ENCODE assay signal across 50 mouse cellular contexts in genomic region chr13:56444996-56445395, GRCm38 (mm10). TPM values are rescaled to one million over a fixed set of nuclear protein-coding genes. Genes with fewer than 3 reads are reported as not detected.
"Had no signal": no experiment of that assay in that cellular context is flagged by ENCODE, and none has a peak within 500 bp of the region (broad histone marks: within the 10 kb centered on the region; RNA-seq: fewer than 3 reads in every experiment).

No protein-coding gene starts in this region.

- ATAC-seq: hindbrain, embryonic 16.5 days; hindbrain, postnatal 0 days; inflammation-experienced regulatory T-cells, adult 6 months; intestine, embryonic 15.5 days; intestine, embryonic 16.5 days; intestine, postnatal 0 days had no signal

- H3K27ac ChIP-seq: heart, embryonic 10.5 days; heart, embryonic 13.5 days; heart, embryonic 15.5 days; hindbrain, embryonic 10.5 days; hindbrain, embryonic 12.5 days; hindbrain, embryonic 13.5 days; hindbrain, embryonic 14.5 days; hindbrain, embryonic 15.5 days; hindbrain, postnatal 0 days; intestine, embryonic 15.5 days; kidney, embryonic 15.5 days; kidney, postnatal 0 days; layer of hippocampus, adult 2 months had no signal

- DNase-seq: heart, postnatal 14 days; heart, postnatal 36 days; heart, postnatal 4 days; kidney, adult 11 months; kidney, adult 18-20 months; kidney, adult 2 months; kidney, adult 8-10 months; kidney, adult 9 months; kidney, postnatal 10 days; kidney, postnatal 14 days; kidney, postnatal 25 days; kidney, postnatal 36 days; kidney, postnatal 4 days; layer of hippocampus, adult 9-11 months; layer of hippocampus, postnatal 36 days had no signal

- H3K9ac ChIP-seq: heart, embryonic 12.5 days; heart, embryonic 13.5 days; heart, embryonic 15.5 days; hindbrain, embryonic 12.5 days; hindbrain, embryonic 13.5 days; hindbrain, embryonic 14.5 days; hindbrain, embryonic 15.5 days; intestine, embryonic 15.5 days; kidney, embryonic 15.5 days had no signal

- H3K4me3 ChIP-seq: heart, embryonic 10.5 days; heart, embryonic 12.5 days; heart, embryonic 13.5 days; heart, embryonic 15.5 days; hindbrain, embryonic 10.5 days; hindbrain, embryonic 12.5 days; hindbrain, embryonic 13.5 days; hindbrain, embryonic 15.5 days; intestine, embryonic 15.5 days; kidney, embryonic 15.5 days; layer of hippocampus, adult 2 months had no signal

- H3K4me2 ChIP-seq: heart, embryonic 11.5 days; heart, embryonic 12.5 days; heart, embryonic 13.5 days; heart, embryonic 15.5 days; hindbrain, embryonic 12.5 days; hindbrain, embryonic 13.5 days; hindbrain, embryonic 14.5 days; hindbrain, embryonic 15.5 days; intestine, embryonic 15.5 days; kidney, embryonic 15.5 days had no signal

- H3K9me3 ChIP-seq: heart, embryonic 10.5 days; heart, embryonic 12.5 days; heart, embryonic 13.5 days; heart, embryonic 15.5 days; hindbrain, embryonic 10.5 days; hindbrain, embryonic 12.5 days; hindbrain, embryonic 13.5 days; hindbrain, embryonic 15.5 days; intestine, embryonic 15.5 days; kidney, embryonic 15.5 days had no signal

- H3K4me1 ChIP-seq: heart, embryonic 12.5 days; heart, embryonic 13.5 days; heart, embryonic 15.5 days; hindbrain, embryonic 10.5 days; intestine, embryonic 15.5 days; kidney, embryonic 15.5 days had no signal

- H3K36me3 ChIP-seq: heart, embryonic 10.5 days; heart, embryonic 12.5 days; heart, embryonic 13.5 days; heart, embryonic 15.5 days; hindbrain, embryonic 10.5 days; hindbrain, embryonic 12.5 days; hindbrain, embryonic 13.5 days; hindbrain, embryonic 15.5 days; intestine, embryonic 15.5 days; kidney, embryonic 15.5 days had no signal

RNA-seq across cellular contexts. Expression of gene Slc25a48, which starts 6.8 kb away (rescaled TPM):
- total RNA-seq: hematopoietic stem cell, adult 5-6 weeks; hindbrain, postnatal 0 days; layer of hippocampus, adult 2 months; layer of hippocampus, postnatal 10 days; layer of hippocampus, postnatal 25 days had no signal
- polyA plus RNA-seq: heart, embryonic 12.5 days; heart, embryonic 14.5 days; heart, postnatal 0 days; hindbrain, embryonic 12.5 days; hindbrain, embryonic 13.5 days; hindbrain, embryonic 14.5 days; hindbrain, embryonic 15.5 days; hindbrain, postnatal 0 days; inflammation-experienced regulatory T-cells, adult 6 months; intestine, embryonic 16.5 days had no signal

RNA-seq across cellular contexts. Expression of gene Gm3045, which starts 18.6 kb away (rescaled TPM):
- total RNA-seq: heart, postnatal 14 days; heart, postnatal 25 days; heart, postnatal 36 days; heart, postnatal 4 days; hematopoietic stem cell, adult 5-6 weeks; hindbrain, postnatal 0 days; layer of hippocampus, adult 18-20 months; layer of hippocampus, adult 2 months; layer of hippocampus, adult 8-10 months; layer of hippocampus, postnatal 10 days; layer of hippocampus, postnatal 14 days; layer of hippocampus, postnatal 25 days; layer of hippocampus, postnatal 36 days; left cerebral cortex, adult 18-20 months had no signal
- polyA plus RNA-seq: heart, embryonic 10.5 days; heart, embryonic 11.5 days; heart, embryonic 12.5 days; heart, embryonic 13.5 days; heart, embryonic 14.5 days; heart, embryonic 15.5 days; heart, embryonic 16.5 days; heart, postnatal 0 days; hindbrain, embryonic 10.5 days; hindbrain, embryonic 11.5 days; hindbrain, embryonic 12.5 days; hindbrain, embryonic 13.5 days; hindbrain, embryonic 14.5 days; hindbrain, embryonic 15.5 days; hindbrain, embryonic 16.5 days; hindbrain, postnatal 0 days; inflammation-experienced regulatory T-cells, adult 6 months; intestine, embryonic 14.5 days; intestine, embryonic 15.5 days; intestine, embryonic 16.5 days; intestine, postnatal 0 days; kidney, adult 2 months; kidney, embryonic 14.5 days; kidney, embryonic 15.5 days; kidney, embryonic 16.5 days; kidney, postnatal 0 days; large intestine, adult 2 months had no signal

RNA-seq across cellular contexts. Expression of gene Il9, which starts 37.0 kb away (rescaled TPM):
- total RNA-seq: heart, postnatal 14 days; heart, postnatal 25 days; heart, postnatal 36 days; heart, postnatal 4 days; hematopoietic stem cell, adult 5-6 weeks; hindbrain, postnatal 0 days; layer of hippocampus, adult 18-20 months; layer of hippocampus, adult 2 months; layer of hippocampus, adult 8-10 months; layer of hippocampus, postnatal 10 days; layer of hippocampus, postnatal 14 days; layer of hippocampus, postnatal 25 days; layer of hippocampus, postnatal 36 days; left cerebral cortex, adult 18-20 months had no signal
- polyA plus RNA-seq: heart, embryonic 10.5 days; heart, embryonic 11.5 days; heart, embryonic 12.5 days; heart, embryonic 13.5 days; heart, embryonic 14.5 days; heart, embryonic 15.5 days; heart, embryonic 16.5 days; heart, postnatal 0 days; hindbrain, embryonic 10.5 days; hindbrain, embryonic 11.5 days; hindbrain, embryonic 12.5 days; hindbrain, embryonic 13.5 days; hindbrain, embryonic 14.5 days; hindbrain, embryonic 15.5 days; hindbrain, embryonic 16.5 days; hindbrain, postnatal 0 days; inflammation-experienced regulatory T-cells, adult 6 months; intestine, embryonic 14.5 days; intestine, embryonic 15.5 days; intestine, embryonic 16.5 days; intestine, postnatal 0 days; kidney, adult 2 months; kidney, embryonic 14.5 days; kidney, embryonic 15.5 days; kidney, embryonic 16.5 days; kidney, postnatal 0 days; large intestine, adult 2 months had no signal
